Mouse (Mus musculus) neutrophil, adult 59 days (primary cell): ENCODE results near the gene Gm4567. TPM values are rescaled to one million over a fixed set of nuclear protein-coding genes. Genes with fewer than 3 reads are reported as not detected.

Source experiments
- total RNA-seq, 2 experiments: library from RNA; stranded (reverse); gene quantifications; 1 replicate in 1 of 2; 2 replicates in 1 of 2; pipeline ENCODE4 v1.2.4; 2023

The Gm4567 gene
- total RNA-seq = not detected

DNA sequence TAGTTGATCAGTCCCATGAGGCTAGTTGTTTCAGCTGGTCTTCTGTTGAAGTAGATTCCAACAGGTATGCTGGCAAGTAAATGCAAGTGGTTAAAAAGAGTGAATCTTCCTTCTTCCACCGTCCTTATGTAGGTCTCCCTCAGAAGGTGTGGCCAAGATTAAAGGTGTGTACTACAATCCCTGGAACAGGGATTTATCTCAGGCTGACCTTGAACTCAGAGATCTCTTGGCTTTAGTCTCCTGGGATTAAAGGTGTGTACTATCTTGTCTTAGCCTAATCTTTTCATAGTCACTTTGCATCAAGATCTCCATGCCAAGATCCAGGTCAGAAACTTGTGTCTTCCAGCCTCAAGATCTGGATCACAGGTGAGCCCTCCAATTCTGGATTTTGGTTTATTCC is at the start of gene Gm4567:
Gm4567 (minus strand) TSS at position 101 of the 400 bp plus-strand sequence.

DNA sequence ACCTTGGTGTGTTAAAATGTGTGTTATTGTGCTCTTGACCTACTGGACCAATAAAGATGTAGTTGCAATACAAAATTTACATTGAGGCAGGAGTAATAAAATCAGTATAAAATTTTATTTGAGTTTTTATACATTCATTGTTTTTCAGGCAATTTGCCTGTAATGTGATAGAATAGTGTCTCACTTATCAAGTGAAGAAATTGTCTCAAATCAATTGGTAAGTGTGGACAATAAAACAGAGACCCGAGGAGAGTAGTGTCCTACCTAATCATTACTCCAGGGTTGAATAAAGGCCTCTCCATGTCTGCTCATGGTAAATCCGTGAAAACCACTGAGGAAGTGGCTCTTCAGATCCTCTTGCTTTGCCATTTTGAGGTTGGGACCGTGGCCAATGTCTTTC is 41.9 kb upstream of the Gm4567 start, which contains the start of gene Vmn1r157:
Vmn1r157 (plus strand) TSS at position 301 of the 400 bp plus-strand sequence.

DNA sequence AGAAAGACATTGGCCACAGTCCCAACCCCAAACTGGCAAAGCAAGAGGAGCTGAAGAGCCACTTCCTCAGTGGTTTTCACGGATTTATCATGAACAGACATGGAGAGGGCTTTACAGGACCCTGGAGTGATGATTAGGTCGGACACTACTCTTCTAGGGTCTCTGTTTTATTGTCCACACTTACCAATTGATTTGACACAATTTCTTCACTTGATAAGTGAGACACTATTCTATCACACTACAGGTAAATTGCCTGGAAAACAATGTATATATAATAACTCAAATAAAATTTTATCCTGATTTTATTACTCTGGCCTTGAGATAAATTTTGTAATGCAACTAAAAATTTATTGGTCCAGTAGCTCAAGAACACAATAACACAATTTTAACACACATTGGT is 27.3 kb downstream of the Gm4567 start, which contains the start of gene Gm8693:
Gm8693 (minus strand) TSS at position 101 of the 400 bp plus-strand sequence.

Other genes with a start within 250 kb of the Gm4567 start
- not detected for gene Vmn1r151, start 220.0 kb downstream of the Gm4567 start, total RNA-seq
- not detected for gene Vmn1r152, start 196.7 kb downstream of the Gm4567 start, total RNA-seq
- not detected for gene Gm8677, start 184.8 kb downstream of the Gm4567 start, total RNA-seq
- gene Gm4201, start 154.4 kb downstream of the Gm4567 start, total RNA-seq = not detected
- gene Gm4565, start 131.6 kb downstream of the Gm4567 start, total RNA-seq = not detected
- not detected for gene Vmn1r155, start 61.7 kb downstream of the Gm4567 start, total RNA-seq
- gene Gm8693, start 27.4 kb downstream of the Gm4567 start, total RNA-seq = not detected
- gene Vmn1r157, start 42.0 kb upstream of the Gm4567 start, total RNA-seq = not detected
- not detected for gene Vmn1r158, start 71.1 kb upstream of the Gm4567 start, total RNA-seq
- not detected for gene Vmn1r159, start 123.9 kb upstream of the Gm4567 start, total RNA-seq
- not detected for gene Vmn1r160, start 151.5 kb upstream of the Gm4567 start, total RNA-seq